Mouse (Mus musculus) heart, adult 2 months (tissue): ENCODE measurements around the gene Cd82. TPM values are rescaled to one million over a fixed set of nuclear protein-coding genes. Genes with fewer than 3 reads are reported as not detected.

Experiments used
- DNase-seq, 2 experiments: peaks; one replicate each; pipeline ENCODE4 v3.0.0; 2021
- H3K27ac ChIP-seq: fragments of 200-600 bp; 2 replicates; pipeline ENCODE4 v1.8.1; 2022
- H3K27me3 ChIP-seq: fragments of 200-500 bp; 2 replicates; pipeline ENCODE4 v1.6.1; 2012; ENCODE audit warnings: mild to moderate bottlenecking, low read length, inconsistent platforms, mixed read lengths; ENCODE audit not compliant: control insufficient read depth, insufficient read depth
- H3K36me3 ChIP-seq: fragments of 200-500 bp; 2 replicates; pipeline ENCODE4 v1.6.1; 2012; ENCODE audit warnings: low read length, inconsistent platforms; ENCODE audit not compliant: control insufficient read depth, insufficient read depth
- H3K4me1 ChIP-seq: fragments of 200-500 bp; 2 replicates; pipeline ENCODE4 v1.6.1; 2011; ENCODE audit warnings: low read length; ENCODE audit not compliant: control insufficient read depth, insufficient read depth
- H3K4me3 ChIP-seq: fragments of 200-600 bp; 2 replicates; pipeline ENCODE4 v1.8.1; 2022
- H3K79me2 ChIP-seq: fragments of 200-500 bp; replicated peaks from 2 replicates; pipeline ENCODE4 v1.6.1; 2012; ENCODE audit warnings: mild to moderate bottlenecking, inconsistent platforms, low read length, moderate library complexity, mixed read lengths; ENCODE audit not compliant: control insufficient read depth, insufficient read depth
- H3K9ac ChIP-seq: fragments of 200-500 bp; 2 replicates; pipeline ENCODE4 v1.6.1; 2012; ENCODE audit warnings: low read depth, mild to moderate bottlenecking, control low read depth, inconsistent platforms, low read length, mixed read lengths
- CTCF ChIP-seq: fragments of 200-600 bp; IDR thresholded peaks from 2 replicates; pipeline ENCODE4 v1.8.1; 2022; ENCODE audit warnings: antibody characterized with exemption, mild to moderate bottlenecking, moderate library complexity
- EP300 ChIP-seq: fragments of 200-500 bp; IDR thresholded peaks from 2 replicates; pipeline ENCODE4 v1.6.1; 2011; ENCODE audit warnings: low read depth, low read length, control low read depth; ENCODE audit not compliant: insufficient read depth
- POLR2A ChIP-seq: fragments of 200-500 bp; IDR thresholded peaks from 2 replicates; pipeline ENCODE4 v1.6.1; 2011; ENCODE audit warnings: mild to moderate bottlenecking, low read depth, low read length, control low read depth; ENCODE audit not compliant: insufficient read depth
- WGBS: fragments of 180-500 bp; shearing (Covaris S2); methylation state at CpG from one replicate; pipeline ENCODE4 v1.1.7; 2018; 5-methylcytosine and 5-hydroxymethylcytosine counted together
- intact Hi-C: fragments of 180-260 bp; cut with DNase I; formaldehyde crosslinking; loops from one replicate; pipeline ENCODE4 v1.15.1; 2025
- polyA plus RNA-seq: library from polyadenylated mRNA; depleted of rRNA; stranded (reverse); fragments of >200 nt; gene quantifications from 2 replicates; pipeline ENCODE4 v1.2.3, GENCODE M21; 2012
- total RNA-seq, 2 experiments: library from RNA; stranded (reverse); gene quantifications; 2 replicates each; pipeline ENCODE4 v1.2.3; 2021

Gene Cd82
- total and polyA plus RNA-seq, 3 experiments, result 15.2 to 31.6 (median 18.7) TPM

DNA sequence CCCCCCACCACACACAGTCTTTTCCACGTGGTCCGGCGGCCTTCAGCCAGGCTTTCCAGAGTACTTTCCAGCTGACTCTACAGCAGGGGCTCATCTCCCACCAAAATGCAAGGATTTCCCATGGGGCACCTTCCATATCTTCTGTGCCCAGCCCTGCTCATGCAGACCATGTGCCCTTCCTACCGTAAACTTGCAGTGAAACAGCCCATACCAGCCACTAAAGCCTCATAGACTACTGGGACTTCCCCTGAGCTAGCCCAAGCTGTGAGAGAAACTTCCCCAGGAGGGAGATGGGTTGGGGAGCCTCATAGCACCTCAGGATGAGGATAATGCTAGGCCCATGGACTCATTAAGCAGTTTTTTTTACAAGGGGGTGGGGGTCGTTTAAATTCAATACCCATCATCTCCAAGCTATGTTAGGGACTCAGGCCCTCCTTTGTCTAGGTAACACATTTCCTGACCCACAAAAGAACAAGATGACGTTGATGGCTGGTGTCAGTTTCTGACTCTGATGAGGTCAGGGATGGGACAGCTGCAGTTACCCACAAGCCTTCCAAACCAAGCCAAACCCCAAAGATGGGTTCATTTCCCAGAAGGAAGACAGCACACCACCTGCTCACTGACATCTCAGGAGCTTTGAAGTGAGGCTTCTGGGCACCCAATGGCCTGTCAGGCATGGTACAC lies 2.0 kb downstream of the Cd82 start:
- Histone ChIP-seq H3K79me2 (no peaks in the 10 kb centered on the region), H3K4me1 (peaks cover 15% of the 10 kb centered on the region), H3K4me3 (no peak overlapping the region), H3K36me3 (no peaks in the 10 kb centered on the region), H3K27ac (no peak overlapping the region), H3K27me3 (no peaks in the 10 kb centered on the region), H3K9ac (no peak overlapping the region)
- 85% methylated on average over 6 of the region's 6 CpGs for WGBS
- DNase-seq, result no peak
- TF ChIP-seq POLR2A, result no peak
- TF ChIP-seq CTCF, result no peak
- no peak for TF ChIP-seq EP300
- intact Hi-C loops, result no loop called here

DNA sequence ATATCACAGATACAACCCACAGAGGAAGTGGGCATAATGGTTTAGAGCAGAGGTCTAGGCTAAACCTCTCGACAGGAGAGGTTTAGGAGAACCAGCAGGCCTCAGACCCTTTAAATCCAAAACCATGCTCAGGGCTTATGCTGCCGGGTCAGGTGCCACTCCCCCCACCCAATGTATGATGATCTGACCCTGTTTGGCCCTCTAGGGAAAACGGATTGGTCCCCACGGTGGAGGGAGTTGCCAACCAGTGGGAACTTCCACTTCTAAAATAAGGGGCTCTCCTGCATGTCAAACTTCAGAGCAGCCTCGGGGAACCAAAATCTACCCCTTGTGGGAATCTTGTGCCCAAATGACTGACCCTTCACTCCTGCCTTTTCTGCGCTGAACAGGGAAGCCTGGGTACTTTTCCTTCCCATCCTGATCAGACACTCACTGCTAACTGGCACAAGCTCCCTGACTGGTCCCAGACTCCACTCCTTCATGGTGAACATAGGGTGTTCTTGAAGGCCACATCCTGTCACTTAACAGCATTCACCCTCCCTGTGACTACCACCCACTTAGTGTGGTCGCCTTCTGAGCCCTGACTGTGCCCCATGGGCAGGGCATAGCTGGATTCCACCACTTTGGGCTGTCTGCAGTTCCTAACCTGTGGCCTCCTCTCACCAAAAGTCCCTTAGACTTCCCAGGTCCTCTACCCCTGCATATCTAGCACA lies 3.6 kb downstream of the Cd82 start:
- no peak overlapping the region; the same call in 1 of the 2 replicates for H3K9ac ChIP-seq

DNA sequence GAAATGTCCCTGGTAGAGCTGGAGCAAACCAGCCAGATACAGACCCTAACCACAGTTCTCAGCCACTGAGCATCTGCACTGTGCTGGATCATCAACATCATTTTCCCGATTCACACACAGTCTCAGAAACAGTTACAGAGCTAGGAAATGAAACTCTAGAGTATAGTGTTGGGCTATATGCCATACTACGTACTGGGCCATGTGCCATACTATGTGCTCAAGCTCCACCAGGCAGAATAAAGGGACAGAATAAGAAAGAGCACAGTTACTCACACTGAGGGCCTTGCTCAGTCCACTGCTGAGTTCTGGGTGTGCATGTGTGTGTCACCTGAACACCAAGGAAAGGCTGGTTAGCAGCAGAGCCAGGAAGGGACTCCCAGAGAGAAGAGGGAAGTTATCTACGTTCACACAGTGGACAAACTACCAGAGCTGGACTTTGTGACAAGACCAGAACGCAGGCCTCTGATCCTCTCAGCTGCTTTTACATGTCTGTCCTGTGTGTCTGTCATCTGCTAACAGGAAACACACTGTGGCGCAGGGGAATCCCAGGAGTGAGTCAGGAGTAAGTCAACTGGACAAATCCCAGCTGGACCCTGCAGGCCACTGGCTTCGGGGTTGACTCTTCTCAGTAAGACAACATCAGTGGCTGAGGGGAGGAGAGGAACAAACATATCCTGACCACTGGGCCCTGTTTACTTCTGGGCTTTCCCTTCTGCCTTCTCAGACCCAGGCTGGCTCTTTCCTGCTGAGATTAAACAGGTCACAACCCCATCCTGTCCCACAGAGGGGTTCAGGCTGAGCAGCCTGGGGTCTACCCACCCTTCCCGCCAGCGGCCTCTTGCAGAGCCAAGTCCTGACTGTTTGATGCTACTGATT lies 4.4 kb downstream of the Cd82 start:
- no peaks in the 10 kb centered on the region for H3K36me3 ChIP-seq

More for the DNA sequence above, 3.6 kb downstream of the Cd82 start:
- Histone ChIP-seq H3K79me2 (no peaks in the 10 kb centered on the region), H3K4me3 (no peak overlapping the region), H3K27me3 (no peaks in the 10 kb centered on the region), H3K36me3 (no peaks in the 10 kb centered on the region), H3K4me1 (peaks cover 23% of the 10 kb centered on the region), H3K27ac (peak overlapping the region; percentile 23; the same call in 1 of the 2 replicates)
- TF ChIP-seq EP300, result no peak
- TF ChIP-seq CTCF, result no peak
- TF ChIP-seq POLR2A, result no peak
- WGBS, result 69% methylated on average over 7 of the region's 7 CpGs
- DNase-seq, result no peak
- intact Hi-C loops, result no loop called here

DNA sequence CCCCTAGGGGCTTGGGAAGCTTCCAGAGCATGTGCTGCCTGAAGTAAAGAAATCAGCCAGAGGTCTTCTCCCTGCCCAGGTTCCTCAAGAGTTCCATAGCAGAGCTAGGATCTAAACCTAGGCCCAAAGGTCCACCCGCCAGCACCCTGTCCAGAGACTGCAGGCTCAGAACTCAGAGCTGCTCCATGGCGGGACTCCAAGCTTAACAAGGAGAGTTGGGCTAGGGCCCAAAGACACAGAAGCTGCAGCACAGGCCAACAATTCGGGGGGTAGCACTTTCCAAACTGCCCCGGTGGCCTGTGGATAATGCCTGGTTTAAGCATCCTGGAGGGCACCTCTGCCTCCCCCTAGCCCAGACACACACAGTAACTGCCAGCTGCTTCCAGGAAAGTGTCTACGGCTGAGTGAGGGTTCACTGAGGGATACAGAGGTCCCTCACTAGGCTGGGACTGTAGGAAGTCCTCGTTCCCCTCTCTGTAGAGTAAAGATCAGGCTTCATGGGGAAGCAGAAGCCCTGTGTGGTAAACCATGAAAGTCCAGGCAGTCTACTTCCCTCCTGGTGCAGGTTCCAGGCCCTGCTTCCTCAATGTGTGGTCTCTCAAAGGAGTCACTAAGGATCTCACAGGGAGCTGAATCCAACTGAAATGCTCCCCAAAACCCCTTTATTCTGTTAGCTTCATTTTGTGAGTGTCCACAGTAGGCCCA lies 5.4 kb downstream of the Cd82 start:
- Histone ChIP-seq H3K9ac (no peak overlapping the region), H3K36me3 (no peaks in the 10 kb centered on the region), H3K4me1 (peaks cover 23% of the 10 kb centered on the region), H3K27ac (no peak overlapping the region), H3K4me3 (no peak overlapping the region), H3K27me3 (no peaks in the 10 kb centered on the region), H3K79me2 (no peaks in the 10 kb centered on the region)
- peak; percentile 57 to 66 for DNase-seq
- WGBS, result 40% methylated on average over 6 of the region's 6 CpGs
- intact Hi-C loops, result no loop called here
- TF ChIP-seq CTCF, result no peak
- no peak for TF ChIP-seq POLR2A
- no peak for TF ChIP-seq EP300

More for the DNA sequence above, 4.4 kb downstream of the Cd82 start:
- no peaks in the 10 kb centered on the region for H3K79me2 ChIP-seq
- intact Hi-C loops, result no loop called here
- H3K4me3 ChIP-seq, result no peak overlapping the region
- peak overlapping the region; percentile 23; the same call in 1 of the 2 replicates for H3K27ac ChIP-seq
- H3K9ac ChIP-seq, result no peak overlapping the region; the same call in 1 of the 2 replicates
- peak; percentile 58 to 69 for DNase-seq
- WGBS, result 46% methylated on average over 8 of the region's 8 CpGs
- no peaks in the 10 kb centered on the region for H3K27me3 ChIP-seq
- peaks cover 23% of the 10 kb centered on the region for H3K4me1 ChIP-seq
- 0 out of 2 replicates have a peak, but pooled peaks have one; percentile 35 for TF ChIP-seq EP300
- TF ChIP-seq POLR2A, result no peak

DNA sequence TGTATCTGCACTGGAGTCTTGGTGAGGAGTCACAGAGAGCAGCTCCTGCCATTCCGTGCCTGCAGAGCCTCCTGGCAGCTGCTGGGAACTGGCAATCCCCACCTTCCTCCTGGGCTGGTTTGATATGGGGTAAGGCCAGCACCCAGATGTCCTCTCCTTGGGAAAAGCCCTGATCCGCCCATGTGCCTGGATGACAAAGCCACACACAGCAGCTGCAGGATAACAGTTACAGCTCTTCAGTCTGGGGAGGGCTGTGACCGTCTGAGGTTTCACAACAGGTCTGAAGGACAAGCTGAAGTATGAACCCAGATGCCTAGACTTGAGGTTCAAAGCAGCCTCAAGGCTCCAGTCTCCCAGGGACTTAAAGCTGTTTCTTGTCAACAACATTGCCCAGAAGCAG lies 6.8 kb downstream of the Cd82 start:
- Histone ChIP-seq H3K27ac (no peak overlapping the region), H3K9ac (no peak overlapping the region), H3K36me3 (no peaks in the 10 kb centered on the region), H3K79me2 (no peaks in the 10 kb centered on the region), H3K27me3 (no peaks in the 10 kb centered on the region), H3K4me1 (peaks cover 23% of the 10 kb centered on the region), H3K4me3 (no peak overlapping the region)
- intact Hi-C loops, result no loop called here
- DNase-seq, result peak in 1 of 2 experiments; percentile 39
- TF ChIP-seq EP300 (no peak), POLR2A (no peak), CTCF (no peak)
- 37% methylated on average over 3 of the region's 3 CpGs for WGBS
